ENCODE assay signal across 8 mouse cellular contexts in the genomic region with DNA sequence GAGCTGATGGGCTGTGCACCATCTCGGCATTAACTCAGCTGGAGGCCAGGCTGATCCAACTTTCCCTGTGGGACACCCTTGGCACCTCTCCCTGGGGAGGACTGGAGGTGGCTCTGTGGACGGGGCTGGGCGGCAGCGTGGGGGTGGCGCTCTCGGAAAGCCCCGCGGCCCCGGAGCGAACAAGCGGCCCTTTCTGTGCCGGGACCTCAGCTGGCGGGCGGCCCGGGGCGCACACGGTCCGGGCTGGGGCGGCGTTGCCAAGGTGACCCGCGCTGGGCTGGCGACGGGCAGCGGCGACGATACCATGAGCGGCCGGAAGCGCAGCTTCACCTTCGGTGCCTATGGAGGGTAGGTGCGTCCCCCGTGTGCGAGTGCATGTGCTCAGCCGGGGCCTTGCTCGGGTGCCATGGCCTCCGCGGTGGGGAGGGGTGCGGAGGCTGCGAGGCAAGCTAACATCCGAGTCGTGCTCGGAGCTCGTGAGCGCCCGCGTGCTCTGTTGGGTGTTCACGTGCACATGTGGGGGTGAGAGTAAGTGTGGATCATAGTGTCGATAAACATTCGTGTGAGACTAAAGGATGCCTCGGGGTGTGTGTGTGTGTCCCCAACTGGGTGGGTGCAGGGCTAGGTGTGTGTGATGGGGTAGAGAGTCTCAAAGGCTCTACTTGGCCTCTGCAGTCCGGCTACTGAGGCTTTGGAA. TPM values are rescaled to one million over a fixed set of nuclear protein-coding genes. Genes with fewer than 3 reads are reported as not detected.
DNase-seq lines count a peak whose midpoint lies in the region; ATAC-seq and TF ChIP-seq lines count a peak whose summit lies in the region.
"Had no signal": no experiment of that assay in that cellular context is flagged by ENCODE, and none has a peak within 500 bp of the region (broad histone marks: within the 10 kb centered on the region; RNA-seq: fewer than 3 reads in every experiment).

No protein-coding gene starts in this region.

- WGBS in forebrain, embryonic 12.5 days = 4% methylated on average over 52 of the region's 52 CpGs
- 5% methylated on average over 52 of the region's 52 CpGs for WGBS in olfactory bulb, adult 2 months

- peak overlapping the region; percentile 72 for H3K4me2 ChIP-seq in forebrain, embryonic 12.5 days

- H3K27ac ChIP-seq in ES-E14 (ENCODE audit: insufficient read depth, low read depth, low read length, poor library complexity, severe bottlenecking) = no peak overlapping the region
- H3K27ac ChIP-seq in forebrain, embryonic 12.5 days = no peak overlapping the region
- H3K27ac ChIP-seq in olfactory bulb, adult 2 months (ENCODE audit: insufficient read depth, low read depth, low read length) = no peak overlapping the region; the same call in 1 of the 2 replicates

- intact Hi-C loops in left cerebral cortex, postnatal 4 days (cut with DNase I) = no loop called here

- H3K27me3 ChIP-seq in forebrain, embryonic 12.5 days = peaks cover 65% of the 10 kb centered on the region

- ATAC-seq in forebrain, embryonic 12.5 days (ENCODE audit: low FRiP score) = peak; percentile 59

- H3K4me3 ChIP-seq in ES-E14 (ENCODE audit: insufficient read depth in 1 of 2, low read depth in 1 of 2, low read length in 2 of 2, poor library complexity in 1 of 2, severe bottlenecking in 1 of 2) = peak overlapping the region; percentile 51 to 59
- H3K4me3 ChIP-seq in forebrain, embryonic 12.5 days (replicated peaks) = peak overlapping the region; percentile 37
- H3K4me3 ChIP-seq in olfactory bulb, adult 2 months (ENCODE audit: insufficient read depth, low read depth, low read length) = peak overlapping the region; percentile 46
- H3K4me3 ChIP-seq: megakaryocyte, embryonic 14.5 days had no signal

- in situ Hi-C loops in ES-E14 (cut with MboI; ENCODE audit: low sequenced_read_pairs in 2 of 2, unreplicated experiment in 2 of 2) = no loop called here

- H3K9me3 ChIP-seq in ES-E14 (ENCODE audit: control insufficient read depth, insufficient read depth, low read depth, low read length) = no peaks in the 10 kb centered on the region
- no peaks in the 10 kb centered on the region for H3K9me3 ChIP-seq in forebrain, embryonic 12.5 days
- H3K9me3 ChIP-seq: megakaryocyte, embryonic 14.5 days had no signal

- no peak for TF ChIP-seq POLR2A in olfactory bulb, adult 2 months (IDR thresholded peaks at IDR 0.05; ENCODE audit: insufficient read depth, low read depth, low read length)

- peaks cover 4 to 18% of the 10 kb centered on the region in 2 experiments; a peak in 3 of 4 replicates for H3K4me1 ChIP-seq in ES-E14 (ENCODE audit: control insufficient read depth in 2 of 2, insufficient read depth in 2 of 2, low read length in 2 of 2, poor library complexity in 1 of 2)
- H3K4me1 ChIP-seq in forebrain, embryonic 12.5 days = peaks cover 31% of the 10 kb centered on the region
- peaks cover 74% of the 10 kb centered on the region for H3K4me1 ChIP-seq in olfactory bulb, adult 2 months (ENCODE audit: control insufficient read depth, insufficient read depth, low read length)

- H3K9ac ChIP-seq in ES-E14 (ENCODE audit: insufficient read depth, low read depth, low read length, poor library complexity, severe bottlenecking) = peak overlapping the region; percentile 45
- peak overlapping the region; percentile 54 for H3K9ac ChIP-seq in forebrain, embryonic 12.5 days

- TF ChIP-seq CTCF in olfactory bulb, adult 2 months (IDR thresholded peaks at IDR 0.05; ENCODE audit: insufficient read depth, low read depth, low read length) = no peak

- DNase-seq in ES-E14 (ENCODE audit: low read depth, low spot score) = no peak
- DNase-seq in adrenal gland, postnatal 25 days = peak; percentile 68
- peak; percentile 75 for DNase-seq in kidney, adult 11 months
- peak; percentile 79 for DNase-seq in left cerebral cortex, postnatal 4 days
- DNase-seq in natural killer cell, adult 2 months (ENCODE audit: low spot score in 2 of 2) = no peak

- no peaks in the 10 kb centered on the region for H3K36me3 ChIP-seq in ES-E14 (ENCODE audit: control insufficient read depth, insufficient read depth, low read length, poor library complexity, severe bottlenecking)
- H3K36me3 ChIP-seq in forebrain, embryonic 12.5 days (replicated peaks) = no peaks in the 10 kb centered on the region

TF ChIP-seq in ES-E14, 5 proteins besides CTCF, POLR2A, EP300 and RAD21:
- TF ChIP-seq CHD2 (IDR thresholded peaks at IDR 0.05; ENCODE audit: low read depth, low read length) (no peak), ZC3H11A (IDR thresholded peaks at IDR 0.05; ENCODE audit: borderline replicate concordance, low read depth, low read length) (no peak), HCFC1 (IDR thresholded peaks at IDR 0.05; ENCODE audit: borderline replicate concordance, insufficient read depth, low read length) (no peak)

RNA-seq across cellular contexts. Expression of gene Rap1gap, which starts 17.0 kb away (rescaled TPM):
- total RNA-seq in ES-E14 (2012; rRNA removed) = 13.4 and 28.4 TPM in 2 replicates
- total RNA-seq in adrenal gland, postnatal 25 days (2021) = 97.3 and 130 TPM in 2 replicates
- 7.3 and 8.6 TPM in 2 replicates for polyA plus RNA-seq in forebrain, embryonic 12.5 days (2016; fragmentation: Nextera tagmentation; extraction: Ambion mirVana)
- 100 to 1,000 TPM; 147 to 164 TPM for total RNA-seq in left cerebral cortex, postnatal 4 days (2021)
- polyA plus RNA-seq in olfactory bulb, adult 2 months (2012; ENCODE audit: insufficient read depth, insufficient read length, low replicate concordance, missing spikeins) = not detected in 2 replicates

Comparison
In these comparisons a context has a peak if more than half of its experiments do, and no peak if none do; other contexts are left out.
1. DNase-seq: peak in adrenal gland, postnatal 25 days (single experiment), kidney, adult 11 months (single experiment) and left cerebral cortex, postnatal 4 days (single experiment); none in ES-E14 (single experiment) and natural killer cell, adult 2 months (0 of 2).
2. Peak in every context shown above with its lines, with median percentiles within 50 percentile points of each other: H3K4me3 ChIP-seq.